Mouse (Mus musculus): ENCODE results near the gene Lpp.

DNA sequence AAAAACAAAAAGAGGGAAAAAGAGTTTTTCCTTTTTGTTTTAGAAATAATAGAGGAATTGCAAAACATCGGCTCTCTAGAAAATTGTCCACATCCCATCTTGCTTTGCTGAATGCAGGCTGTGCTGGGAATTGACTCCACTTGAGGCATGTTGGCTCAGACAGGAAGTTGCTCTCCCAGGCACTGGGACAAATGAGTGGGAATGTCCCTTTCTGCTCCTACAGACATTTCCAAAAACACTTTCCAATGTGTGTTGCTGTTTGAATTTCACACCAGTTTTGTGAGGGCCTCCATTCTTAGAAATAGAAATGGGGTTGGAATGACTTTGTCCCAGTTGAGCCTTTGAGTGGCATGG, 116.5 kb downstream of the Lpp start:
- TF ChIP-seq GATA1 (IDR thresholded peaks at IDR 0.05; ENCODE audit: borderline replicate concordance, low read length) (no peak), FLI1 (IDR thresholded peaks at IDR 0.05; ENCODE audit: low read length) (no peak)

Data from megakaryocyte, embryonic 14.5 days (primary cell).